Mouse (Mus musculus) forebrain, embryonic 16.5 days (tissue): ENCODE results near the gene Unc5b. TPM values are rescaled to one million over a fixed set of nuclear protein-coding genes. Genes with fewer than 3 reads are reported as not detected.

ENCODE experiments used
- ATAC-seq: fragments of 200-750 bp; cut with Nextera tagmentation; 2 replicates; pipeline ENCODE4 v1.8.0; 2017; ENCODE audit warnings: mild to moderate bottlenecking, moderate library complexity
- H3K27ac ChIP-seq: fragments of 300-500 bp; sonication (generic); 2 replicates; pipeline ENCODE4 v1.5.1; 2014; ENCODE audit warnings: low read length, control low read depth
- H3K27me3 ChIP-seq: fragments of 300-500 bp; sonication (generic); replicated peaks from 2 replicates; pipeline ENCODE4 v1.6.1; 2014; ENCODE audit warnings: low read length; ENCODE audit not compliant: control insufficient read depth, insufficient read depth
- H3K36me3 ChIP-seq: fragments of 300-500 bp; sonication (generic); 2 replicates; pipeline ENCODE4 v1.6.1; 2014; ENCODE audit not compliant: control insufficient read depth, insufficient read depth
- H3K4me1 ChIP-seq: fragments of 300-500 bp; sonication (generic); replicated peaks from 2 replicates; pipeline ENCODE4 v1.6.1; 2014; ENCODE audit warnings: low read length; ENCODE audit not compliant: control insufficient read depth, insufficient read depth
- H3K4me2 ChIP-seq: fragments of 300-500 bp; sonication (generic); 2 replicates; pipeline ENCODE4 v1.6.1; 2014; ENCODE audit warnings: mild to moderate bottlenecking, low read length, control low read depth
- H3K4me3 ChIP-seq: fragments of 300-500 bp; sonication (generic); replicated peaks from 2 replicates; pipeline ENCODE4 v1.5.1; 2014; ENCODE audit warnings: mild to moderate bottlenecking, low read length, control low read depth
- H3K9ac ChIP-seq: fragments of 300-500 bp; sonication (generic); replicated peaks from 2 replicates; pipeline ENCODE4 v1.6.1; 2014; ENCODE audit warnings: low read depth, low read length, control low read depth
- H3K9me3 ChIP-seq: fragments of 300-500 bp; sonication (generic); 2 replicates; pipeline ENCODE4 v1.6.1; 2016; ENCODE audit warnings: low read length; ENCODE audit not compliant: control insufficient read depth
- WGBS: fragments of 180-500 bp; shearing (Covaris S2); extraction: QIAGEN DNeasy Blood & Tissue Kit; methylation state at CpG from one replicate; pipeline ENCODE4 v1.1.7; 2014; 5-methylcytosine and 5-hydroxymethylcytosine counted together
- polyA plus RNA-seq: library from polyadenylated mRNA; unstranded; fragments of >200 nt; fragmentation: Nextera tagmentation; extraction: Ambion mirVana; gene quantifications from 2 replicates; pipeline ENCODE4 v1.2.1, GENCODE M21; 2015

Unc5b gene
- polyA plus RNA-seq, 1 experiment from 2014 or later: 2.6 TPM

- Histone ChIP-seq H3K27me3 (peaks cover 6% of the 10 kb centered on the region; the same call in 1 of the 2 replicates), H3K36me3 (no peaks in the 10 kb centered on the region), H3K4me3 (no peak overlapping the region), H3K4me2 (no peak overlapping the region), H3K4me1 (peaks cover 18% of the 10 kb centered on the region), H3K9me3 (no peaks in the 10 kb centered on the region), H3K9ac (no peak overlapping the region), H3K27ac (no peak overlapping the region)
- no peak for ATAC-seq
- WGBS: 11% methylated on average over 1 of the region's 1 CpGs
Measured at GRCm38 (mm10) chr10:60815855-60816254, 15.5 kb downstream of the Unc5b start.

GRCm38 (mm10) chr10:60815059-60815458, 16.3 kb downstream of the Unc5b start:
- Histone ChIP-seq H3K27me3 (peaks cover 6% of the 10 kb centered on the region; the same call in 1 of the 2 replicates), H3K27ac (no peak overlapping the region), H3K9me3 (no peaks in the 10 kb centered on the region), H3K4me1 (peaks cover 18% of the 10 kb centered on the region), H3K4me2 (no peak overlapping the region), H3K36me3 (no peaks in the 10 kb centered on the region), H3K9ac (no peak overlapping the region), H3K4me3 (no peak overlapping the region)
- no peak for ATAC-seq
- 30% methylated on average over 5 of the region's 6 CpGs for WGBS

GRCm38 (mm10) chr10:60814444-60815057, 16.8 kb downstream of the Unc5b start:
- Histone ChIP-seq H3K27ac (no peak overlapping the region), H3K9me3 (no peaks in the 10 kb centered on the region), H3K27me3 (peaks cover 6% of the 10 kb centered on the region; the same call in 1 of the 2 replicates), H3K4me3 (no peak overlapping the region), H3K4me1 (peaks cover 18% of the 10 kb centered on the region), H3K9ac (no peak overlapping the region), H3K36me3 (no peaks in the 10 kb centered on the region), H3K4me2 (no peak overlapping the region)
- 21% methylated on average over 10 of the region's 10 CpGs for WGBS
- no peak for ATAC-seq

- Histone ChIP-seq H3K36me3 (no peaks in the 10 kb centered on the region), H3K4me2 (no peak overlapping the region), H3K9ac (no peak overlapping the region), H3K27ac (no peak overlapping the region), H3K27me3 (peaks cover 6% of the 10 kb centered on the region; the same call in 1 of the 2 replicates), H3K9me3 (no peaks in the 10 kb centered on the region), H3K4me1 (peaks cover 18% of the 10 kb centered on the region), H3K4me3 (no peak overlapping the region)
- 20% methylated on average over 8 of the region's 8 CpGs for WGBS
- no peak for ATAC-seq
Measured at GRCm38 (mm10) chr10:60813606-60814005, 17.8 kb downstream of the Unc5b start.

- no peak for ATAC-seq
- H3K9ac ChIP-seq: no peak overlapping the region
- WGBS: 11% methylated on average over 15 of the region's 15 CpGs
- H3K36me3 ChIP-seq: no peaks in the 10 kb centered on the region
- H3K27me3 ChIP-seq: peaks cover 6% of the 10 kb centered on the region; the same call in 1 of the 2 replicates
- H3K9me3 ChIP-seq: no peaks in the 10 kb centered on the region
- H3K4me2 ChIP-seq: no peak overlapping the region
- peaks cover 24% of the 10 kb centered on the region for H3K4me1 ChIP-seq
- H3K4me3 ChIP-seq: no peak overlapping the region
- H3K27ac ChIP-seq: no peak overlapping the region
Measured at GRCm38 (mm10) chr10:60811792-60812525, 19.4 kb downstream of the Unc5b start.

- Histone ChIP-seq H3K4me3 (no peak overlapping the region), H3K4me1 (peaks cover 15% of the 10 kb centered on the region), H3K27ac (no peak overlapping the region), H3K27me3 (peaks cover 3% of the 10 kb centered on the region; the same call in 1 of the 2 replicates), H3K36me3 (no peaks in the 10 kb centered on the region), H3K4me2 (no peak overlapping the region), H3K9me3 (no peaks in the 10 kb centered on the region), H3K9ac (no peak overlapping the region)
- 77% methylated on average over 6 of the region's 6 CpGs for WGBS
- no peak for ATAC-seq
Measured at GRCm38 (mm10) chr10:60808447-60808846, 22.9 kb downstream of the Unc5b start.

GRCm38 (mm10) chr10:60807531-60808185, 23.7 kb downstream of the Unc5b start:
- Histone ChIP-seq H3K4me2 (no peak overlapping the region), H3K4me3 (no peak overlapping the region), H3K27me3 (peaks cover 2% of the 10 kb centered on the region; the same call in 1 of the 2 replicates), H3K36me3 (no peaks in the 10 kb centered on the region), H3K27ac (no peak overlapping the region; the same call in 1 of the 2 replicates), H3K9ac (peak overlapping the region; percentile 15), H3K4me1 (peaks cover 15% of the 10 kb centered on the region), H3K9me3 (no peaks in the 10 kb centered on the region)
- ATAC-seq: peak; percentile 15; the same call in 1 of the 2 replicates
- WGBS: 19% methylated on average over 22 of the region's 22 CpGs

GRCm38 (mm10) chr10:60806207-60806538, 25.2 kb downstream of the Unc5b start:
- 84% methylated on average over 8 of the region's 8 CpGs for WGBS
- Histone ChIP-seq H3K36me3 (no peaks in the 10 kb centered on the region), H3K27me3 (no peaks in the 10 kb centered on the region), H3K4me2 (no peak overlapping the region), H3K4me3 (no peak overlapping the region), H3K4me1 (peaks cover 19% of the 10 kb centered on the region), H3K9me3 (no peaks in the 10 kb centered on the region), H3K9ac (no peak overlapping the region), H3K27ac (no peak overlapping the region)
- no peak for ATAC-seq

GRCm38 (mm10) chr10:60805436-60806206, 25.8 kb downstream of the Unc5b start:
- H3K9me3 ChIP-seq: no peaks in the 10 kb centered on the region
- H3K4me3 ChIP-seq: no peak overlapping the region
- no peak overlapping the region for H3K27ac ChIP-seq
- H3K4me2 ChIP-seq: no peak overlapping the region
- ATAC-seq: no peak
- no peak overlapping the region for H3K9ac ChIP-seq
- no peaks in the 10 kb centered on the region for H3K36me3 ChIP-seq
- H3K27me3 ChIP-seq: no peaks in the 10 kb centered on the region
- peaks cover 25% of the 10 kb centered on the region for H3K4me1 ChIP-seq
- WGBS: 87% methylated on average over 21 of the region's 21 CpGs
